Mouse (Mus musculus): ENCODE data around the gene Mindy3. TPM values are rescaled to one million over a fixed set of nuclear protein-coding genes. Genes with fewer than 3 reads are reported as not detected.

The Mindy3 gene
- polyA plus RNA-seq, 1 experiment from 2014 or later: 31.8 TPM

- WGBS: 91% methylated on average over 5 of the region's 5 CpGs
- no peak for ATAC-seq (ENCODE audit: low read depth)
These were observed 64.4 kb downstream of the Mindy3 start for GRCm38 (mm10) chr2:12354837-12355236.

DNA sequence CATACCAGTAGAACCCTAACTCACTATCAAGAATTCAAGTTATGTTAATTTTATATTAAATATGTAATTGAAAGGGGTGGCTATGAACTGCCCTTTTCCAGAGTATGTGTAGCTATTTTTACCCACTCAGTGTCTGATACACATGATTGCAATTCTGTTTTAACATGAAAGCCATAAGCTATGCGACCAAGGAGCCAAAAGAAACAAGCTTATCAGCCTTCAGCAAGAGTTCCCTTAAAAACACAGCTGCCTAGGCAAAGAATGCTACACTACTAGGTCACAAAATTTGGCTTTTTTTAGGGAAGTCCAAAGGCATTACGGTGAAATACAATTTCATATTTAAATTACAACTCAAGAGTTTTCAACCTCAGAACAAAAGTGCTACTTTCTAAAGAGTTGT, 70.4 kb downstream of the Mindy3 start:
- Histone ChIP-seq H3K4me2 (ENCODE audit: low read depth, low read length) (no peak overlapping the region), H3K9ac (ENCODE audit: low read length) (no peak overlapping the region), H3K27me3 (ENCODE audit: control insufficient read depth, insufficient read depth, low read depth, low read length) (no peaks in the 10 kb centered on the region), H3K27ac (ENCODE audit: low read length) (no peak overlapping the region), H3K4me1 (replicated peaks; ENCODE audit: control insufficient read depth, insufficient read depth, low read length) (no peaks in the 10 kb centered on the region), H3K4me3 (ENCODE audit: low read length) (no peak overlapping the region), H3K36me3 (ENCODE audit: control insufficient read depth, insufficient read depth, low read length) (peaks cover 6% of the 10 kb centered on the region; the same call in 1 of the 2 replicates), H3K9me3 (ENCODE audit: control insufficient read depth, low read length) (no peaks in the 10 kb centered on the region)
- ATAC-seq (ENCODE audit: low read depth): no peak
- 59% methylated on average over 2 of the region's 2 CpGs for WGBS

More at GRCm38 (mm10) chr2:12354837-12355236, 64.4 kb downstream of the Mindy3 start:
- H3K4me1 ChIP-seq (replicated peaks; ENCODE audit: control insufficient read depth, insufficient read depth, low read length): 0 out of 2 replicates have a peak, but pooled peaks cover 2% of the 10 kb centered on the region
- peaks cover 10% of the 10 kb centered on the region for H3K36me3 ChIP-seq (ENCODE audit: control insufficient read depth, insufficient read depth, low read length)
- H3K27me3 ChIP-seq (ENCODE audit: control insufficient read depth, insufficient read depth, low read depth, low read length): no peaks in the 10 kb centered on the region
- no peak overlapping the region for H3K9ac ChIP-seq (ENCODE audit: low read length)
- H3K4me3 ChIP-seq (ENCODE audit: low read length): no peak overlapping the region
- no peak overlapping the region for H3K4me2 ChIP-seq (ENCODE audit: low read depth, low read length)
- H3K9me3 ChIP-seq (ENCODE audit: control insufficient read depth, low read length): no peaks in the 10 kb centered on the region
- H3K27ac ChIP-seq (ENCODE audit: low read length): no peak overlapping the region

DNA sequence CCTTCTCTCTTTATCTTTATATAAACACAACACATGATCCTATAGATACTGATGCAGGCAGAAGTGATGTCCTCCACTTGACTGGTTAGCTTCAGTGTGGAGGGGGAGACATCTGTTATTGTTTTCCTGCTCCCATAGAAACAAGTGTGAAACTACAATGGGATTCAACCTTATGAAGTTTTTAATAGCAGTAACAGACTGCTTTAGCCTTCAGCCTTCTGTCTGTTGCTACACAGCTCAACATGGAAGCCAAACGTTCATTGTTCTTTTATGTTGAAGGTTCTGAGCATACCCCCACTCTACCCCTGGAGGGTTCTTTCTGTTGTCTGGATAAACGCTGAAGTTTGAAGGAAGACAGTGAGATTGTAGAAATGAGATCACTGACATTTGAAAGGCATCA, 87.3 kb downstream of the Mindy3 start:
- no peak for ATAC-seq (ENCODE audit: low read depth)
- no peak overlapping the region for H3K27ac ChIP-seq (ENCODE audit: low read length)
- peaks cover 14% of the 10 kb centered on the region for H3K4me1 ChIP-seq (replicated peaks; ENCODE audit: control insufficient read depth, insufficient read depth, low read length)
- 73% methylated on average over 2 of the region's 2 CpGs for WGBS
- H3K9me3 ChIP-seq (ENCODE audit: control insufficient read depth, low read length): no peaks in the 10 kb centered on the region
- H3K27me3 ChIP-seq (ENCODE audit: control insufficient read depth, insufficient read depth, low read depth, low read length): no peaks in the 10 kb centered on the region
- H3K4me2 ChIP-seq (ENCODE audit: low read depth, low read length): no peak overlapping the region
- no peak overlapping the region for H3K4me3 ChIP-seq (ENCODE audit: low read length)
- no peaks in the 10 kb centered on the region for H3K36me3 ChIP-seq (ENCODE audit: control insufficient read depth, insufficient read depth, low read length)
- no peak overlapping the region for H3K9ac ChIP-seq (ENCODE audit: low read length)

DNA sequence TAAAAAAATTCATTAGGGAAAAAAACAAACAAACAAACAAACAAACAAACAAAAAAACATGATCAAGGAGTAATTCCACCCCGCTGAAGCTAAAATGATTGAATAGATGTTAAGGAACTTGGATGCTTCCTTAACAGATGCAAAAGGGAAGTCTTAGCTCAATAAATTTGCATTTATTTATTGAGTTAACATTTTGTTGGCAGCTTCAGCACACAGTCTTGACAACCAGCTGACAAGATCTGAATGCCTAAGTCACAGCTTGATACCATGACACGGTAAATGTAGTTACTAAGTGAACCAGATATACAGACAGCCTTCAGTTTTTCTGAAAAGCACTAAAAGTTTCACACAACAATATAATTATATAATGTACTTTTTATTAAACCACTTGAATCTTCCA, 89.7 kb downstream of the Mindy3 start:
- Histone ChIP-seq H3K36me3 (ENCODE audit: control insufficient read depth, insufficient read depth, low read length) (no peaks in the 10 kb centered on the region), H3K27ac (ENCODE audit: low read length) (no peak overlapping the region), H3K4me3 (ENCODE audit: low read length) (no peak overlapping the region), H3K9me3 (ENCODE audit: control insufficient read depth, low read length) (no peaks in the 10 kb centered on the region), H3K9ac (ENCODE audit: low read length) (no peak overlapping the region), H3K4me2 (ENCODE audit: low read depth, low read length) (no peak overlapping the region), H3K27me3 (ENCODE audit: control insufficient read depth, insufficient read depth, low read depth, low read length) (no peaks in the 10 kb centered on the region), H3K4me1 (replicated peaks; ENCODE audit: control insufficient read depth, insufficient read depth, low read length) (peaks cover 14% of the 10 kb centered on the region)
- no peak for ATAC-seq (ENCODE audit: low read depth)
- WGBS: 42% methylated on average over 2 of the region's 2 CpGs

DNA sequence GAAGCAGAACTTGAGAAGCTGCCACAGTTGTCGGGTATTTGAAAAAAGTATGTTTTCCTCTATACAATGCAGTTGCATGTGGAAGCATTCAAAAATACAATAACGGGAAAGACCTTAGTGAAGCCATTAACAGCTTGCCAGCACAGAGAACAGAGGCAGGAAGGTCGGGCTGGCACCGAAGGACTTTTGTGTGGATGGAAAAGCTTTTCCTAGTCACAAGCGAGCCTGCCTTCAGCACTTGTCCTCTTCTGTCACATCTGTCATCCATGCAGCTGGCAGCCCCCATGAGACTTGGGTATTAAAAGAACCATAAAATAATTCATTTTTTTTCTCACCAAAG, 90.2 kb downstream of the Mindy3 start:
- Histone ChIP-seq H3K9ac (ENCODE audit: low read length) (no peak overlapping the region), H3K27ac (ENCODE audit: low read length) (peak overlapping the region; percentile 15), H3K36me3 (ENCODE audit: control insufficient read depth, insufficient read depth, low read length) (no peaks in the 10 kb centered on the region), H3K9me3 (ENCODE audit: control insufficient read depth, low read length) (no peaks in the 10 kb centered on the region), H3K4me1 (replicated peaks; ENCODE audit: control insufficient read depth, insufficient read depth, low read length) (peaks cover 14% of the 10 kb centered on the region), H3K4me3 (ENCODE audit: low read length) (no peak overlapping the region), H3K27me3 (ENCODE audit: control insufficient read depth, insufficient read depth, low read depth, low read length) (no peaks in the 10 kb centered on the region), H3K4me2 (ENCODE audit: low read depth, low read length) (no peak overlapping the region)
- ATAC-seq (ENCODE audit: low read depth): no peak
- WGBS: 31% methylated on average over 5 of the region's 5 CpGs

DNA sequence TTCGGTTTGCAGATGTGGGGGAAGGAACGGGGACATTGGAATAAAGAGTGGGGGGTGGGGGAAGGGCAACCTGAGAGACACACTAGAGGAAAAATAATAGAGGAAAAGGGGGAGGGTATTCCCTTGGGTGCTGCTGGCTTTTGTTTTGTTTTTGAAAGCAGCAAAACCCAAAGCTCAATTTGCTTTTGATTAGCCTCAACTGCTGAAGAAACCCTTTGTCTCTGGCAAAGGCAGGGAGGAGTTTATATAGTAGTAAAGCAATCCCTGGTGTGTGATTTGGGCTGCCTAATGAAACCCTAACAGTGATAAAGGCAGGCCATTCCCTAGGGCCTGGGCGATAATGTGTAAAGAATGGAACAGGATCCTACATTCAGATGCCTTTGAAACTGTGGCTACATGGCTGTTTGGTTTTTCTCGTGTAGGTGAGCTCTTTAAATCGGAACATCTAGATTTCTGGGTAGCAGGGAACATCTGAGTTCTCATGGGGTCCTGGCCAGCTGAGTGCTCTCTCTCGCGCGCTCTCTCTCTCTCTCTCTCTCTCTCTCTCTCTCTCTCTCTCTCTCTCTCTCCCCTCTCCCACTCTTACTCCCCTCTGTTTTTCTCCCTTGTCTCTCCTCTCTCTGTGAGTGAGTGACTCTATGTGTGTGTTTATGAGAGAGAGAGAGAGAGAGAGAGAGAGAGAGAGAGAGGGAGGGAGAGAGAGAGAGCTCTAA, 90.8 kb downstream of the Mindy3 start:
- Histone ChIP-seq H3K9ac (ENCODE audit: low read length) (no peak overlapping the region), H3K4me1 (replicated peaks; ENCODE audit: control insufficient read depth, insufficient read depth, low read length) (peaks cover 14% of the 10 kb centered on the region), H3K4me3 (ENCODE audit: low read length) (no peak overlapping the region), H3K27ac (ENCODE audit: low read length) (peak overlapping the region; percentile 15), H3K4me2 (ENCODE audit: low read depth, low read length) (no peak overlapping the region), H3K36me3 (ENCODE audit: control insufficient read depth, insufficient read depth, low read length) (no peaks in the 10 kb centered on the region), H3K9me3 (ENCODE audit: control insufficient read depth, low read length) (no peaks in the 10 kb centered on the region), H3K27me3 (ENCODE audit: control insufficient read depth, insufficient read depth, low read depth, low read length) (no peaks in the 10 kb centered on the region)
- ATAC-seq (ENCODE audit: low read depth): no peak
- WGBS: 41% methylated on average over 8 of the region's 8 CpGs

GRCm38 (mm10) chr2:12327691-12328354, 91.4 kb downstream of the Mindy3 start:
- Histone ChIP-seq H3K4me3 (ENCODE audit: low read length) (peak overlapping the region; percentile 22), H3K9ac (ENCODE audit: low read length) (no peak overlapping the region), H3K27ac (ENCODE audit: low read length) (no peak overlapping the region), H3K4me2 (ENCODE audit: low read depth, low read length) (peak overlapping the region; percentile 50), H3K9me3 (ENCODE audit: control insufficient read depth, low read length) (no peaks in the 10 kb centered on the region), H3K36me3 (ENCODE audit: control insufficient read depth, insufficient read depth, low read length) (no peaks in the 10 kb centered on the region), H3K4me1 (replicated peaks; ENCODE audit: control insufficient read depth, insufficient read depth, low read length) (peaks cover 14% of the 10 kb centered on the region), H3K27me3 (ENCODE audit: control insufficient read depth, insufficient read depth, low read depth, low read length) (no peaks in the 10 kb centered on the region)
- ATAC-seq (ENCODE audit: low read depth): no peak
- 48% methylated on average over 11 of the region's 11 CpGs for WGBS

GRCm38 (mm10) chr2:12327216-12327615, 92.1 kb downstream of the Mindy3 start:
- H3K4me3 ChIP-seq (ENCODE audit: low read length): peak overlapping the region; percentile 22
- ATAC-seq (ENCODE audit: low read depth): no peak
- no peak overlapping the region for H3K27ac ChIP-seq (ENCODE audit: low read length)

DNA sequence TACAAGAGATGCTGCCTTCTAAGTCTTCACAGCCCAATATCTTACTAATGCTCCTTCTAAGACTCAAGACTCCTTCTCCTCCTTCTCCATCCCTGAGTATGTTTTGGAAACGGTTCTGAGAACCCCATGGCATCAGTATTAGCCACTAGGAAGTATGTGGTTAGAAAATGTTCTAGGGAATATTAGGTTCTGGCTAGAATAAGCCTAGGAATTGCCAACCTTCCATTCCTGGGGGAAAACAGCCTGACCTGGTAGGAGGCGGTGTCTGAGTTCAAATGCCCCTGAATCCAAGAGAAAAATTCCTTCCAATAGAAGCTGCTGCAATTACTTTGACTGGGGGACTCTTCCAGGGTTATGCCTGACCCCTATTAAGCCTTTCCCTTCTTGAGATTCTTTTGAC, 93.4 kb downstream of the Mindy3 start:
- H3K9ac ChIP-seq (ENCODE audit: low read length): no peak overlapping the region
- H3K36me3 ChIP-seq (ENCODE audit: control insufficient read depth, insufficient read depth, low read length): no peaks in the 10 kb centered on the region
- H3K4me1 ChIP-seq (replicated peaks; ENCODE audit: control insufficient read depth, insufficient read depth, low read length): peaks cover 14% of the 10 kb centered on the region
- H3K9me3 ChIP-seq (ENCODE audit: control insufficient read depth, low read length): no peaks in the 10 kb centered on the region
- no peak overlapping the region for H3K4me3 ChIP-seq (ENCODE audit: low read length)
- H3K4me2 ChIP-seq (ENCODE audit: low read depth, low read length): no peak overlapping the region
- 60% methylated on average over 2 of the region's 2 CpGs for WGBS
- ATAC-seq (ENCODE audit: low read depth): no peak
- H3K27me3 ChIP-seq (ENCODE audit: control insufficient read depth, insufficient read depth, low read depth, low read length): no peaks in the 10 kb centered on the region
- peak overlapping the region; percentile 85 for H3K27ac ChIP-seq (ENCODE audit: low read length)

More at GRCm38 (mm10) chr2:12327216-12327615, 92.1 kb downstream of the Mindy3 start:
- H3K36me3 ChIP-seq (ENCODE audit: control insufficient read depth, insufficient read depth, low read length): no peaks in the 10 kb centered on the region
- no peak overlapping the region for H3K9ac ChIP-seq (ENCODE audit: low read length)
- H3K27me3 ChIP-seq (ENCODE audit: control insufficient read depth, insufficient read depth, low read depth, low read length): no peaks in the 10 kb centered on the region
- H3K4me2 ChIP-seq (ENCODE audit: low read depth, low read length): peak overlapping the region; percentile 50
- H3K9me3 ChIP-seq (ENCODE audit: control insufficient read depth, low read length): no peaks in the 10 kb centered on the region
- 14% methylated on average over 10 of the region's 10 CpGs for WGBS
- peaks cover 14% of the 10 kb centered on the region for H3K4me1 ChIP-seq (replicated peaks; ENCODE audit: control insufficient read depth, insufficient read depth, low read length)

Measured in lung, embryonic 16.5 days (tissue).